Mouse (Mus musculus): ENCODE results near the gene Igsf23.

Gene Igsf23

GRCm38 (mm10) chr7:19911292-19911658 lies 39.3 kb downstream of the Igsf23 start:
- in situ Hi-C loops (cut with MboI; ENCODE audit: low pct_unique_long_range_greater_than_20kb in 1 of 2, low sequenced_read_pairs in 2 of 2, unreplicated experiment in 1 of 2), result loop anchor here in 1 of 2 experiments (5.0 kb wide), 1 partner anchor 46 kb away; no protein-coding TSS in a partner anchor

DNA sequence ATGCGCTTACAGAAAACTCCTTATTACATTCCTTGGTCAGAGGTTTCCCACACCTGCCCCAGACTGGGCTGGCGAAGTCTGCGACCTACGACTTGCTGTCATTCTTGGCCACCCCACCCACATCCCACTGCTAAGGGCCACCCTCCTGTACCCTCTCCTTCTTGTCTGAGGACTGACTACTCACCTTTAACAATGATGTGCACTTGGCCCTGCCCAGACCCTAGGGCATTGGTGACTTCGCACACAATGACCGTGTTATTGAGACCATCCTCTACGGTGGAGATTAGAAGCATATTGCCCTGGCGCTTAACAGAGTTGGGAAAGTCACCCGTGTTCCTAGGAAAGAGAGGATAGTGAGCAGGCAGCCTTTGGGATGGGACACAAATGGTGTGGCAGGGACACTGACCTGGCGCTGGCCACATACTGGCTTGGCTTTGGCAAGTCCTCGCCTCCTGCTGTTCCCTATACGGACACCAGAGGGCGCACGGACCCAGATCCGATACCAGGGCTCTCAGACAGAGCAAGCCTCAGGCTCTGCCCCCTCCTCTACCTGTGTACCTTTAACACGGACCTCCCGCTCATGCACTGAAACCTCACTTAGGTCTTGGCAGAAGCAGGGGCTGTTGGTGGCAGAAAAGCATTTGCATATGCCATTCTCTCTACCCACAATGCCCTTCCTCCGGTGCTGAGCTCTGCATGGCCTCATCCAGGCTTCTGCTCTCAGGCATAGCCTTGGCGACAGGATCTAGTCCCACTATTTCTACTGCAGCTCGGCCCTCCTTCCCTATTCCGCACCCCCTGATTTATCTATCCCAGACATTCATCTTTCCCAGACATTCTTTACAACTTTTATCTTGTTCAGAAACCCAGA lies 39.9 kb downstream of the Igsf23 start:
- in situ Hi-C loops (cut with MboI; ENCODE audit: low pct_unique_long_range_greater_than_20kb in 1 of 2, low sequenced_read_pairs in 2 of 2, unreplicated experiment in 1 of 2), result loop anchor here in 1 of 2 experiments (5.0 kb wide), 1 partner anchor 47 kb away; no protein-coding TSS in a partner anchor

GRCm38 (mm10) chr7:19889881-19890280 lies 60.7 kb downstream of the Igsf23 start:
- in situ Hi-C loops (cut with MboI; ENCODE audit: low pct_unique_long_range_greater_than_20kb in 1 of 2, low sequenced_read_pairs in 2 of 2, unreplicated experiment in 1 of 2), result no loop called here

- in situ Hi-C loops (cut with MboI; ENCODE audit: low pct_unique_long_range_greater_than_20kb in 1 of 2, low sequenced_read_pairs in 2 of 2, unreplicated experiment in 1 of 2), result no loop called here
Observed at GRCm38 (mm10) chr7:19887849-19888248, 62.7 kb downstream of the Igsf23 start, which contains the start of gene Ceacam19. Ceacam19 (minus strand) TSS chr7:19887965.
